Mouse (Mus musculus): Measurements from ENCODE around the gene Adk. TPM values are rescaled to one million over a fixed set of nuclear protein-coding genes. Genes with fewer than 3 reads are reported as not detected.

Adk gene
- total and polyA plus RNA-seq, 3 experiments, result 47.9 to 129 (median 59.0) TPM

DNA sequence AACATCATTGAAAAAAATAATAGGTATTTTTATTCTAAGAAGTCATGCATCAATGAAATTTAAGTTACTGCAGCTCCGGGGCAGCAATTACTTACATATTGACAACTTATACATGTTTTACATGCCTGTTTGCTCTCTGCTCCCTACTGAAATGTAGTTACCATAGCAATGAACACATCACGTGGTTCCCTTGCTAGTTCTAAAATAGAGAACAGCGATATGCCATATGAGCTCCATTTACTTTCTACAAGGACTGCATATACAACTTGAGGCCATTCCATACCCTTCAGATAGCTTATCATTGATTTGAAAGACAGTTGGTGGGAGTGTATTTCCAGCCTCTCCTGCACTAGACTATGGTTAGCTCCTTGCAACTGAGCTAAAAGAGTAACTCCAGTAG lies 290.6 kb downstream of the Adk start:
- Histone ChIP-seq H3K9ac (ENCODE audit: insufficient read depth, low read depth) (no peak overlapping the region), H3K27me3 (replicated peaks) (no peaks in the 10 kb centered on the region), H3K4me2 (ENCODE audit: insufficient read depth, low read depth, poor library complexity, severe bottlenecking) (no peak overlapping the region), H3K36me3 (replicated peaks in 1 of 2; ENCODE audit: control insufficient read depth in 1 of 2, insufficient read depth in 1 of 2, low read length in 1 of 2) (peaks cover 0 to 6% of the 10 kb centered on the region in 2 experiments), H3K27ac (ENCODE audit: insufficient read depth, low read depth) (no peak overlapping the region), H3K4me3 (replicated peaks in 1 of 3; ENCODE audit: low read depth in 2 of 3, low read length in 2 of 3, poor library complexity in 1 of 3) (no peak overlapping the region), H3K79me2 (replicated peaks; ENCODE audit: control insufficient read depth, extremely low read depth, insufficient read depth, poor library complexity, severe bottlenecking) (no peaks in the 10 kb centered on the region), H3K4me1 (ENCODE audit: control insufficient read depth in 1 of 2, insufficient read depth in 2 of 2) (peaks cover 0 to 4% of the 10 kb centered on the region in 2 experiments; a peak in 1 of 4 replicates), H3K9me3 (replicated peaks; ENCODE audit: low read length) (no peaks in the 10 kb centered on the region)
- in situ Hi-C loops (cut with MboI; ENCODE audit: low pct_ligation_motif_present, low pct_unique_long_range_greater_than_20kb, low sequenced_read_pairs) (no loop called here), dilution Hi-C loops (cut with MboI; ENCODE audit: extremely low pct_ligation_motif_present, extremely low pct_unique_long_range_greater_than_20kb, low sequenced_read_pairs) (no loop called here)
- DNase-seq (ENCODE audit: extremely low read depth), result no peak
- no peak for TF ChIP-seq USF1 (IDR thresholded peaks at IDR 0.05; ENCODE audit: low read depth, low read length)
- no peak for TF ChIP-seq MAX (IDR thresholded peaks at IDR 0.05; ENCODE audit: low read length)
- TF ChIP-seq JUND (conservative IDR thresholded peaks at IDR 0.05; ENCODE audit: low read depth, low read length), result no peak
- TF ChIP-seq BHLHE40 (IDR thresholded peaks at IDR 0.05; ENCODE audit: low read depth, low read length), result no peak
- TF ChIP-seq ZKSCAN1 (IDR thresholded peaks at IDR 0.05; ENCODE audit: borderline replicate concordance, low read depth, low read length), result no peak
- no peak for TF ChIP-seq JUN (IDR thresholded peaks at IDR 0.05; ENCODE audit: insufficient read depth, low read depth, low read length)
- no peak for TF ChIP-seq MAFK (IDR thresholded peaks at IDR 0.05; ENCODE audit: insufficient replicate concordance, low read length)
- TF ChIP-seq TCF12 (IDR thresholded peaks at IDR 0.05; ENCODE audit: low read depth, low read length), result no peak

DNA sequence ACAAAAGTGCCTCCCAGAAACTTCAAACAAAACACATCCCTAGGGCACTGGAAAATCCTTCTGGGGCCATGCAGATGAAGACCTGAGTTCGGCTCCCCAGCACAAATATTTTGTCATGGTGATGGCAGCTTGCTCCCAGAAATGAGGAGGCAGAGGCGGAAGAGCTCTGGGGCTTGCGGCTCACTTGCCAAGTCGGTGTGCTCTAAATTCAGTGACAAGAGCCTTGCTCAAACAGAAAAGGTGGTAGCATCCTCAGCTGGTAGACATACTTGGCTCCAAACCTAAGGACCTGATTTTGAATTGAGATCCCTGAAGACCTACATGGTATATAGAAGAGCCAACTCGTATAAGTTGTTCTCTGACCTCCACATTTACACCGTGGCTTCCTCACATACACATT lies 292.5 kb downstream of the Adk start:
- Histone ChIP-seq H3K27me3 (replicated peaks) (no peaks in the 10 kb centered on the region), H3K4me1 (ENCODE audit: control insufficient read depth in 1 of 2, insufficient read depth in 2 of 2) (no peaks in the 10 kb centered on the region), H3K27ac (ENCODE audit: insufficient read depth, low read depth) (no peak overlapping the region), H3K9ac (ENCODE audit: insufficient read depth, low read depth) (no peak overlapping the region), H3K79me2 (replicated peaks; ENCODE audit: control insufficient read depth, extremely low read depth, insufficient read depth, poor library complexity, severe bottlenecking) (no peaks in the 10 kb centered on the region), H3K4me3 (replicated peaks in 1 of 3; ENCODE audit: low read depth in 2 of 3, low read length in 2 of 3, poor library complexity in 1 of 3) (no peak overlapping the region), H3K4me2 (ENCODE audit: insufficient read depth, low read depth, poor library complexity, severe bottlenecking) (no peak overlapping the region), H3K9me3 (replicated peaks; ENCODE audit: low read length) (no peaks in the 10 kb centered on the region), H3K36me3 (replicated peaks in 1 of 2; ENCODE audit: control insufficient read depth in 1 of 2, insufficient read depth in 1 of 2, low read length in 1 of 2) (peaks cover 0 to 6% of the 10 kb centered on the region in 2 experiments)
- in situ Hi-C loops (cut with MboI; ENCODE audit: low pct_ligation_motif_present, low pct_unique_long_range_greater_than_20kb, low sequenced_read_pairs) (no loop called here), dilution Hi-C loops (cut with MboI; ENCODE audit: extremely low pct_ligation_motif_present, extremely low pct_unique_long_range_greater_than_20kb, low sequenced_read_pairs) (no loop called here)
- DNase-seq (ENCODE audit: extremely low read depth), result no peak
- no peak for TF ChIP-seq RAD21 (IDR thresholded peaks at IDR 0.05; ENCODE audit: low read depth, low read length)
- no peak for TF ChIP-seq MAZ (IDR thresholded peaks at IDR 0.05; ENCODE audit: low read depth, low read length)
- TF ChIP-seq ZMIZ1 (IDR thresholded peaks at IDR 0.05; ENCODE audit: low read depth, low read length), result no peak
- TF ChIP-seq USF1 (IDR thresholded peaks at IDR 0.05; ENCODE audit: low read depth, low read length), result no peak
- no peak for TF ChIP-seq PAX5 (IDR thresholded peaks at IDR 0.05; ENCODE audit: low read length)
- no peak for TF ChIP-seq UBTF (IDR thresholded peaks at IDR 0.05; ENCODE audit: low read depth, low read length)
- no peak for TF ChIP-seq HCFC1 (IDR thresholded peaks at IDR 0.05; ENCODE audit: low read depth, low read length)
- no peak for TF ChIP-seq SIN3A (IDR thresholded peaks at IDR 0.05; ENCODE audit: low read length)

Data from CH12.LX (cell line).